Mouse (Mus musculus) liver, embryonic 16.5 days (tissue): Measurements from ENCODE around the gene Zfp408. TPM values are rescaled to one million over a fixed set of nuclear protein-coding genes. Genes with fewer than 3 reads are reported as not detected.

Experiments used
- ATAC-seq: fragments of 200-750 bp; cut with Nextera tagmentation; 2 replicates; pipeline ENCODE4 v1.8.0; 2017; ENCODE audit warnings: low read depth, mild to moderate bottlenecking, moderate number of reproducible peaks, moderate library complexity
- H3K27ac ChIP-seq: fragments of 300-500 bp; sonication (generic); 2 replicates; pipeline ENCODE4 v1.5.1; 2014; ENCODE audit warnings: mild to moderate bottlenecking, low read length
- H3K27me3 ChIP-seq: fragments of 300-500 bp; sonication (generic); 2 replicates; pipeline ENCODE4 v1.6.1; 2014; ENCODE audit warnings: low read depth, low read length, mixed read lengths; ENCODE audit not compliant: control insufficient read depth, insufficient read depth
- H3K36me3 ChIP-seq: fragments of 300-500 bp; sonication (generic); 2 replicates; pipeline ENCODE4 v1.6.1; 2014; ENCODE audit warnings: mild to moderate bottlenecking; ENCODE audit not compliant: control insufficient read depth, insufficient read depth
- H3K4me1 ChIP-seq: fragments of 300-500 bp; sonication (generic); 2 replicates; pipeline ENCODE4 v1.6.1; 2014; ENCODE audit warnings: low read depth, low read length, mixed read lengths; ENCODE audit not compliant: control insufficient read depth
- H3K4me2 ChIP-seq: fragments of 300-500 bp; sonication (generic); 2 replicates; pipeline ENCODE4 v1.6.1; 2014; ENCODE audit warnings: low read depth, low read length, mixed read lengths
- H3K4me3 ChIP-seq: fragments of 300-500 bp; sonication (generic); 2 replicates; pipeline ENCODE4 v1.5.1; 2014; ENCODE audit warnings: low read depth, mild to moderate bottlenecking, low read length
- H3K9ac ChIP-seq: fragments of 300-500 bp; sonication (generic); 2 replicates; pipeline ENCODE4 v1.6.1; 2014; ENCODE audit warnings: low read depth, low read length
- H3K9me3 ChIP-seq: fragments of 300-500 bp; sonication (generic); replicated peaks from 2 replicates; pipeline ENCODE4 v1.6.1; 2016; ENCODE audit warnings: low read length; ENCODE audit not compliant: control insufficient read depth
- WGBS: fragments of 180-500 bp; shearing (Covaris S2); extraction: QIAGEN DNeasy Blood & Tissue Kit; methylation state at CpG from one replicate; pipeline ENCODE4 v1.1.7; 2014; ENCODE audit not compliant: insufficient replicate concordance; 5-methylcytosine and 5-hydroxymethylcytosine counted together
- polyA plus RNA-seq: library from polyadenylated mRNA; unstranded; fragments of >200 nt; fragmentation: Nextera tagmentation; extraction: Ambion mirVana; gene quantifications from 2 replicates; pipeline ENCODE4 v1.2.1, GENCODE M21; 2015

Zfp408 gene
- 2.5 and 3.3 TPM in 2 replicates for polyA plus RNA-seq

GRCm38 (mm10) chr2:91649553-91650359 is at the start of gene Zfp408, which contains the start of gene Arhgap1:
Gene Zfp408 (minus strand): TSS chr2:91649791.
Gene Arhgap1 (plus strand): TSS chr2:91649860.
- Histone ChIP-seq H3K4me1 (peaks cover 26% of the 10 kb centered on the region), H3K36me3 (peaks cover 29% of the 10 kb centered on the region), H3K27me3 (no peaks in the 10 kb centered on the region), H3K27ac (peak within 1 kb of the TSS; percentile 94), H3K9ac (peak within 1 kb of the TSS; percentile 84), H3K4me2 (peak within 1 kb of the TSS; percentile 92), H3K9me3 (no peaks in the 10 kb centered on the region), H3K4me3 (peak within 1 kb of the TSS; percentile 88)
- whole genome bisulfite sequencing, result under 1% methylated on average over 44 of the region's 44 CpGs
- peak; percentile 94 for ATAC-seq

- Histone ChIP-seq H3K9ac (no peak overlapping the region), H3K4me3 (no peak overlapping the region), H3K27me3 (no peaks in the 10 kb centered on the region), H3K4me2 (no peak overlapping the region), H3K9me3 (no peaks in the 10 kb centered on the region), H3K27ac (no peak overlapping the region), H3K4me1 (no peaks in the 10 kb centered on the region; the same call in 1 of the 2 replicates), H3K36me3 (no peaks in the 10 kb centered on the region)
- no peak for ATAC-seq
- 52% methylated on average over 1 of the region's 1 CpGs for WGBS
Measured at GRCm38 (mm10) chr2:91699225-91699624, 49.6 kb upstream of the Zfp408 start.

- no peak overlapping the region for H3K27ac ChIP-seq
- ATAC-seq, result peak; percentile 70
Measured at GRCm38 (mm10) chr2:91696225-91696590, 46.6 kb upstream of the Zfp408 start.

GRCm38 (mm10) chr2:91695436-91696224 is 46.0 kb upstream of the Zfp408 start:
- 77% methylated on average over 10 of the region's 10 CpGs for WGBS

More at GRCm38 (mm10) chr2:91696225-91696590, 46.6 kb upstream of the Zfp408 start:
- Histone ChIP-seq H3K9me3 (no peaks in the 10 kb centered on the region), H3K4me3 (no peak overlapping the region), H3K4me2 (no peak overlapping the region), H3K9ac (no peak overlapping the region), H3K36me3 (peaks cover 5% of the 10 kb centered on the region; the same call in 1 of the 2 replicates), H3K4me1 (no peaks in the 10 kb centered on the region; the same call in 1 of the 2 replicates), H3K27me3 (no peaks in the 10 kb centered on the region)
- 46% methylated on average over 1 of the region's 1 CpGs for WGBS

GRCm38 (mm10) chr2:91689452-91689851 is 39.9 kb upstream of the Zfp408 start:
- Histone ChIP-seq H3K36me3 (peaks cover 12% of the 10 kb centered on the region), H3K4me2 (no peak overlapping the region), H3K4me3 (no peak overlapping the region), H3K4me1 (no peaks in the 10 kb centered on the region), H3K9ac (no peak overlapping the region), H3K9me3 (no peaks in the 10 kb centered on the region), H3K27me3 (no peaks in the 10 kb centered on the region), H3K27ac (no peak overlapping the region)
- no peak for ATAC-seq
- 87% methylated on average over 7 of the region's 7 CpGs for WGBS

More at GRCm38 (mm10) chr2:91695436-91696224, 46.0 kb upstream of the Zfp408 start:
- H3K27me3 ChIP-seq, result no peaks in the 10 kb centered on the region
- no peak for ATAC-seq
- peaks cover 5% of the 10 kb centered on the region; the same call in 1 of the 2 replicates for H3K36me3 ChIP-seq
- no peaks in the 10 kb centered on the region for H3K9me3 ChIP-seq
- H3K4me1 ChIP-seq, result no peaks in the 10 kb centered on the region; the same call in 1 of the 2 replicates
- no peak overlapping the region for H3K9ac ChIP-seq
- H3K27ac ChIP-seq, result no peak overlapping the region
- H3K4me3 ChIP-seq, result no peak overlapping the region
- no peak overlapping the region for H3K4me2 ChIP-seq

- no peak overlapping the region for H3K9ac ChIP-seq
- H3K4me1 ChIP-seq, result no peaks in the 10 kb centered on the region
- no peaks in the 10 kb centered on the region for H3K9me3 ChIP-seq
- H3K27ac ChIP-seq, result no peak overlapping the region
- H3K4me2 ChIP-seq, result no peak overlapping the region
- WGBS, result 76% methylated on average over 8 of the region's 8 CpGs
- H3K27me3 ChIP-seq, result no peaks in the 10 kb centered on the region
- H3K4me3 ChIP-seq, result no peak overlapping the region
- H3K36me3 ChIP-seq, result peaks cover 8% of the 10 kb centered on the region
- no peak for ATAC-seq
Measured at GRCm38 (mm10) chr2:91683919-91684318, 34.3 kb upstream of the Zfp408 start.

GRCm38 (mm10) chr2:91682850-91683249 is 33.3 kb upstream of the Zfp408 start:
- 53% methylated on average over 4 of the region's 4 CpGs for WGBS
- Histone ChIP-seq H3K4me1 (no peaks in the 10 kb centered on the region), H3K9ac (no peak overlapping the region), H3K27ac (no peak overlapping the region), H3K4me3 (no peak overlapping the region), H3K4me2 (no peak overlapping the region), H3K9me3 (no peaks in the 10 kb centered on the region), H3K27me3 (no peaks in the 10 kb centered on the region), H3K36me3 (peaks cover 11% of the 10 kb centered on the region)
- ATAC-seq, result no peak

GRCm38 (mm10) chr2:91676961-91677360 is 27.4 kb upstream of the Zfp408 start:
- ATAC-seq, result no peak
- Histone ChIP-seq H3K36me3 (peaks cover 12% of the 10 kb centered on the region), H3K27me3 (no peaks in the 10 kb centered on the region), H3K27ac (no peak overlapping the region), H3K9ac (no peak overlapping the region), H3K4me1 (no peaks in the 10 kb centered on the region), H3K4me2 (no peak overlapping the region), H3K4me3 (no peak overlapping the region), H3K9me3 (no peaks in the 10 kb centered on the region)

GRCm38 (mm10) chr2:91676420-91676819 is 26.8 kb upstream of the Zfp408 start:
- Histone ChIP-seq H3K9me3 (no peaks in the 10 kb centered on the region), H3K4me3 (no peak overlapping the region), H3K9ac (no peak overlapping the region), H3K27me3 (no peaks in the 10 kb centered on the region), H3K4me1 (no peaks in the 10 kb centered on the region), H3K4me2 (no peak overlapping the region), H3K36me3 (peaks cover 12% of the 10 kb centered on the region), H3K27ac (no peak overlapping the region)
- ATAC-seq, result no peak
- WGBS, result 68% methylated on average over 2 of the region's 2 CpGs
